Mouse (Mus musculus): ENCODE results near the gene Pde6b.
A peak's percentile ranks its signal among the peaks of the same experiment; 100 is the strongest.

The Pde6b gene

DNA sequence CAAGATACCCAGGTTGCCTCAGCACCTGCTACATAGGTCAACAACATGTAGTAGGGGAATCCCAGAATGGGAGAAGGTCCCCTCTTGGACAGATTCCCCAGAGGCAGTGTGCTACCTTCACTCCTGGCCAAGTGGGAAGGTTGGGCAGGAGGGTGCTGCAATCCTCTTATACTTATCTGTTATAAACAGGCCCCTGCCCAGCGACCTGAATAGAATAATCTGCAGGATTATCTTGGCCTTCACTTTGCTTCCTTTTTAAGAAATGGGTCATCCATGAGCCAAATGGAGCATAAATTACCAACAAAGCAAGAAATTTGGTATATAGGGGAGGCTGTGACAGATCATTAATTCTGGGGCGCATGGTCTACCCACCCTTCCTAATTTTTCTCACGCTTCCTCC is 1.6 kb downstream of the Pde6b start:
- DNase-seq (ENCODE audit: low spot score), result no peak

DNA sequence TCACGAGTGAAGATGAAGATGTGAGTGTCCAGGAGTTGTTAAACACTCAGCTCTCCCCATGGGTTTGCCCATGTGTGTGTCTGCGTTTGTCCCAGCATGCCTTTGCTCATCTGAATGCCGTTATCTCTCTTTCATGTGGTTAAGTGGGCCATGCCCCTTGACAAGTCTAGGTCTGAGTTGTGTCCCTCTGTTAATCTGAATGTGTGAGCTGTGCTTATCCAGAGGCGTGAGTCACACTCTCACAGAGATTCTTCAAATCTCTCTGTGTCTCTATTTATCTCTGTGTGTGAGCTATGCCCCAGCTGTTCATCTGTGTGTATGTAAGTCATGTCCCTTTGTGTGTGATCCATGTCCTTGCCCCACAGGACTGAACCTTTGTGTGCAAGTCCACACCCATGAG is 15.3 kb downstream of the Pde6b start:
- no peak for DNase-seq (ENCODE audit: low spot score)

DNA sequence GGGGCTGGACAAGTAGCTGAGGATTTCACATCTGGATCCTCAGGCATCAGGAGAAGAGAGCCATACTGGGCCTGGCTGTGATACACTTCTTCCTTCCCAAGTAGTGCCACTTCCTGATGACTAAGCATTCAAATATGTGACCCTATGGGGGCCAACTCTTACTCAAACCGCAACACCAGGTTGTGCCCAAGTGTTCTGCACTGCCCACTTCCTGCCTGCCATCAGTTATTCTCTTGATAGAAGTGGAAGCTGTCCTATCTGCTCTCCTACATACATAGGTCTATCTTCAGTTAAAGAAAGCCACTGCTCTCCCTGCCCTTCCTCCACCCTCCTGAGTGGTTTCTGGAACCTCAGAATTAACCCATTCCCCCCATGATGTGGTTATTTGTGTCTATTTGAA is 17.3 kb downstream of the Pde6b start:
- DNase-seq (ENCODE audit: low spot score), result no peak

DNA sequence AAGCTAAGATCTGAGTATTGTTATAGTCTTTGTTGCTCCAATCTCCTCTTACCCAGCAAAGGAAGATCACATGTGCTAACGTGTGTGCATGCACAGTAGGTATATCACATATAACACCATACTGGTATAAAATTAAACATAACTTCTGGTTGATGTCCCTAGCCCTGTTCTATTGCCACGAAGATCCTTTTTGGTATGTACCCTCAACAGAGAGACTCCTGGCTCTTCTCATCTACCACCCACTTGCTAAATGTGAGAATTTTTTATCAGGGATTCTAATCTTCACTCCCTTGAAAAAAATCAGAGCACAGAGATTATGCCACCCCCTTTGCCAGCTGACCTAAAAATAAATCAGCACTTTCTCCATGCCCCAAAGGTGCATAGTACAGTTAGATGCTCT is 18.8 kb downstream of the Pde6b start:
- DNase-seq (ENCODE audit: low spot score), result no peak

- no peak for DNase-seq (ENCODE audit: low spot score)
Measured at GRCm38 (mm10) chr5:108414711-108415110, 26.5 kb downstream of the Pde6b start.

DNA sequence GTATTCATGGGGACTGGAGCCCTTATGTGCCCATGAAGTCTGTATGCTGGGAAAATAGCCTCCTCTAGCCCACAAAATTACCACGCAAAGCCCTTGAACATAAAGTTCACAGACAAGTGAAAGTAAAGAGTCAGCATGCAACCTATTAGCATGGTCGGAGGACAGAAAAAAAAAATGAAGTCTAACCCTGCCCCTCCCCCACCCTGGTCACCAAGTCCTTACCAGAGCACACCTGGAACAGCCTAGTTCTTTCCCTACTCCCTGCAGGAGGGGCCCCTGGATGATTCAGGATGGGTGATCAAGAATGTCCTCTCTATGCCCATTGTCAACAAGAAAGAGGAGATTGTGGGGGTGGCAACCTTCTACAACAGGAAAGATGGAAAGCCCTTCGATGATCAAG is 34.5 kb downstream of the Pde6b start:
- no peak for DNase-seq (ENCODE audit: low spot score)

DNA sequence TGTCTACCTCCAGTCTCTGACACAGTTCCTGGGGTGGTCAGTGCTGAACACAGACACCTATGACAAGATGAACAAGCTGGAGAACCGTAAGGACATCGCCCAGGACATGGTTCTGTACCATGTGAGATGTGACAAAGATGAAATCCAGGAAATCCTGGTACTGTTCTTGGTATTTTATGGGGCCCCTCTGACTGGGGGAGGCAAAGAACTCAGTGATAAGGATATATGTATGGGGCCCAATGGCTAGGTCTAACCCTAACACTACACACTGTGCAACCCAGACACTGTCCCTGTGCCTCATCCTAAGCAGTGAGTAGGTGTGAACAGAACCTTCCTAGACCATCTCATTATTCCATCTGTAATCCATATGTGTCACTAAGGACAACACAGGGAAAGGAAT is 35.2 kb downstream of the Pde6b start:
- DNase-seq (ENCODE audit: low spot score), result no peak

GRCm38 (mm10) chr5:108427186-108427585 is 39.0 kb downstream of the Pde6b start:
- peak; percentile 53 for DNase-seq (ENCODE audit: low spot score)

DNA sequence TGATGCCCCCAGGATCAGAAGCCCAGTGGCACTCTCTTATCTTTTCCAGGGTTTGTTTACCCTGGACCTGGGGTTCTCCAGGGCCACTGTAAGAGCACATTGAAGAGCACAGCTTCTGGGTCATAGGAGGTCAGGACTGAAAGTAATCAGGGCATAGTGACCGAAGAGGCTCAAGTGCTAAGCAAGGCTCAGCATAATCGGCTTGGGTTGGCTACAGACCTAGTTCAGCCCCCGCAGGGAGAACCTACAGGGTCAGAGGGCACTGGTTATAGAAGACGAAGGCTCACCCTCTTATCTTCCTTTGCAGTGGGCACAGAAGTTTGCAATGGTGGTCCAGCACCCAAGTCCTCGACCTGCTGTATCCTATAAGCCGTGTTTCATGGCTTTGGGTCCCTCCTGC is 43.0 kb downstream of the Pde6b start:
- no peak for DNase-seq (ENCODE audit: low spot score)

- peak; percentile 95 for DNase-seq (ENCODE audit: low spot score)
Measured at GRCm38 (mm10) chr5:108433804-108434587, 45.8 kb downstream of the Pde6b start, which contains the start of gene Atp5k. Gene Atp5k, minus strand, starts transcription at chr5:108434448.

GRCm38 (mm10) chr5:108436101-108436500 is 47.9 kb downstream of the Pde6b start:
- no peak for DNase-seq (ENCODE audit: low spot score)

- DNase-seq (ENCODE audit: low spot score), result no peak
Measured at GRCm38 (mm10) chr5:108446973-108447372, 58.8 kb downstream of the Pde6b start.

DNA sequence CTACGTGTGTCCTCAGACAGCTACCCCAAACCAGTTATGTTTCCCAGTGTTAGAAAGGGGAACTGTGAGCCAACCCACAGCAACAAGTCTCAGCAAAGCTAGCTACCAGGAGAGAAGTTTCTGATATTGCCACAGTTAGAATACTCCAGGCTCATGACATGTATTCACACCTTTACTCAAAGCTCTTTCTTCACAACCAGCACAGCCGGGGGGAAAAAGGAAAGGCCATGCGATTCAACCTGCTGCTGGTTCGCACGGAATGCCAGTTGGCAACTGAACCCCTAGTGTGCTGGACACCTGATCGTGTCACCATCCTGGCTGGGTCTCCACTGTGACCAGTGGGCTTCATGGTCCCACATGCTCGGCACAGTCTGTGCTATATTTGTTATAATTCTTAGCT is 59.7 kb downstream of the Pde6b start:
- DNase-seq (ENCODE audit: low spot score), result no peak

- DNase-seq (ENCODE audit: low spot score), result peak; percentile 82
Measured at GRCm38 (mm10) chr5:108448785-108449668, 60.8 kb downstream of the Pde6b start, which contains the start of gene Mfsd7a. Gene Mfsd7a, minus strand, starts transcription at chr5:108448891.

DNA sequence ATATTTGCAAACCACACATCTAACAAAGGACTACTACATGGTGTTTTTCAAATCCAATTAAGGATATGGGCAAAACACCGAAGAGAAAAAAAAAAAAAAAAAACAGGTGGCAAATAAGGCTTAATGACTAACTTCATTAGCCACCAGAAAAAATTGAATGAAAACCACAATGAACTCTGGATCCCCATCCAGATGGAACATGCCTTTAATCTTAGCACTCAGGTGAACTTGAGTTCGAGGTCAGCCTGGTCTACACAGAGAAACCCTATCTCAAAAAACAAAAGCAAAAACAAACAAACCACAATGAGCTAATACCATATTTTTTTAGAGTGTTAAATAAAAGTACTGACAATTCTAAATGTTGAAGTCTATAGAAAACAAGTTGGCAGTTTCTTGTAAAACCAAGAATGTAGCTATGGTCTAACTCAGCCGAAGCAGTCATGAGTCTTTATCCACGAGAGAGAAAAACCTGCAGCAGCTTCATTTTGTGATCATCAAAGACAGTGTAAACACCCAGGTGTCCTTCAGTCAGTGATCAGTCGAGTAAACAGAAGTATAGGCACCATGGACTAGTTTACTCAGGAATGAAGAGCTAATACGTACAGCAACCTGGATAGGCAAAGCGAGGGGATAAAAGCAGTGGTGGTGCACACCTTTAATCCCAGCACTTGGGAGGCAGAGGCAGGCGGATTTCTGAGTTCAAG is 62.8 kb downstream of the Pde6b start:
- DNase-seq (ENCODE audit: low spot score), result no peak

DNA sequence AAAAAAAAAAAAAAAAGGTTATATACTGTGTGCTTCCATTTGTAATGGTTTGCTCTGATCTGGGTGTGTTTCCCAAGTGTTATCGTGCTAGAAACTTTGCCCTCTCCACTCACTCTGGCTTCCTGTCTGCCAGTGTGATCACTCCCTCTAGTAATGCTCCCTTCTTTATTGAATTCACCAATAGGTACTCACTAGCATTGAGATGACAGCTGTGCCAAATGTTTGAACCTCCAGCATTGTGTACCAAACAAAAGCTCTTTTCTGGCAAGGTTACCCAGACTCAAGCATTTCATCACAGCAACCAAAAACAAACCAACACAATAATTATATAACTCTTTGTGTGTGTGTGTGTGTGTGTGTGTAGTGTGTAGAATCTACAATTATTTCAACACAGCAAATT is 63.4 kb downstream of the Pde6b start:
- no peak for DNase-seq (ENCODE audit: low spot score)

- DNase-seq (ENCODE audit: low spot score), result no peak
Measured at GRCm38 (mm10) chr5:108452422-108452821, 64.2 kb downstream of the Pde6b start.

DNA sequence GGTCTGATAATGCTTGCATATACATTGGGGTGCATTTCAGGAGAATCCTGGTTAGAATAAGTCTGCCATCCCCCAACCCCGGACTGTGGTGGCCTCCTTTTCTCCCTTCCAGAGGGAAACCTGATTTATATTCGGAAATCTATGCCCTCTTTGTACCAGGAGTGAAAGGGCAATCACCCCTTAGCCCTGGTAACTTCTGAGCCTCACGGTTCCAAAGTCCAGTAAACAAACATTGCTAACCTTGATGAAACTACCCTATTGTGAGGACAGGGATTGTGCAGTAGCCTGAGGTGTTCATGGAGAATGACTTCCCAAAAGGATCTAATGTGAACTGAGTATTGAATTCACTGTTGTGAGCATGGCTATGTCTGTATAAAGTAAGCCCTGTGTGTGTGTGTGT is 65.9 kb downstream of the Pde6b start:
- no peak for DNase-seq (ENCODE audit: low spot score)

GRCm38 (mm10) chr5:108458706-108459105 is 70.5 kb downstream of the Pde6b start:
- no peak for DNase-seq (ENCODE audit: low spot score)

DNA sequence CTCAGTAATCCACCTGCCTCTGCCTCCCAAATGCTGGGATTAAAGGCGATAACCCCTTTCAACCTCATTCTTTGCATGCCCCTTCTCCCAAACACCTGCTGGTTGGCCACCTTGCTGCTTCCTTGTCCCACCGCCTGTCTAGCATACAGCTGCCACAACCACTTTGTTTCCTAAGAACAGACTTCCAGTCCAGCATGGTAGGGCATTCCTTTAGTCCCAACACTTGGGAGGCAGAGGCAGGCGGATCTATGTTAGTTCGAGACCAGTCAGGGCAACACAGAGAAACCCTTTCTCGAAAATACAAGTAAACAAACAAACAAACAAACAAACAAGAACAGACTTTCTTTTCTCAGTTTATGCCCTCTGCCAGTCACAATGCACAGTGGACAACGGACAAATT is 72.3 kb downstream of the Pde6b start:
- DNase-seq (ENCODE audit: low spot score), result no peak

DNA sequence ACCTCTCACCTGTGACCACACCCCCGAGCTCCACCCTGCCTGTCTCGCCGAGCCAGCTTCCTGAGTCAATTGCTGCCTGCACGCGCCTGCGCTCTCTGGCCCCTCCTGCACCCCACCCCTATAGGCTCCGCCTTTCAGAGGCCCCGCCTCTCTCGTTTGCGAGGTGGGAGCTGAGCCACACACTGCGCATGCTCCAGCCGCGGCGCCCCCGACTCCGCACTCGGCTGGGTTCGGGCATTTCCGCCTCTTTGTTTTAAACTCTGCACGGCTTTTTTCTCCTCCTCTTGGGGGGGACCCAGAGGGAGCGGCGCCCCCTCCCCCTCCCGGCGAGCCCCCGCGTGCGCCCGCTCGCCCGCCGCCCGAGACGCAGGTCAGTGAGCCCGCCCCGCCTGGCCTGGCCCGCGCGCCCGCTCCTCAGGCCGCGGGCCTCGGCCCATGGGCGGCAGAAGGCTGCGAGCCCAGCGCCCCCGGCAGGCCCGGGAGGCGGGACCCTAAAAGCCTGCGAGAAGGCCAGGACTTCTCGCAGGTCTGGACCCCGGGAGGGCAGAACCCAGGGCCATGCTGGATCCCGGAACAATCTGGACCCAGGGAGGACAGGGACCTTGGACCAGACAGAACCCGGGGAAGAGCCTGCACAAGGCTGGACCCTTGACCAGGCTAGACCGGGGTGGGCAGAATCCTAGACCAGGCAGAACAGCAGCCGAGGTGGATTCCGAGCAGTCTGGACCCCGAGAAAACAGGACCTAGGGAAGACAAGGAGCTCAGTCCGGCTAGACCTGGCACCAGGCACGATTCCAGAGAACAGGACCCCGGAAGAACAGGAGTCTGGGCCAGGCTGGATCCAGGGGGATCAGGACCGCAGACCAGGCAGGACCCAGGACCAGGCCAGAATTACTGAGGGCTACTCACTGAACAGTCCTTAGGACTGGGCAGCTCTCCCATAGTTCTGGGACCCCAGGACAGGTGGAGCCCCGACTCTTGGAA is 73.2 kb downstream of the Pde6b start, which contains the start of gene Pcgf3:
Gene Pcgf3 (plus strand): TSS at position 151 of the 984 bp plus-strand sequence.
- DNase-seq (ENCODE audit: low spot score), result peak; percentile 98

Measured in urinary bladder, postnatal 14 days (tissue).